Mouse (Mus musculus) right cerebral cortex, postnatal 36 days (tissue): ENCODE results near the gene S1pr5.

Experiments used
- DNase-seq, 2 experiments: peaks; one replicate each; pipeline ENCODE4 v3.0.0; 2022; ENCODE audit warnings: low spot score in 2 of 2, mixed read lengths in 1 of 2

The S1pr5 gene

GRCm38 (mm10) chr9:21204528-21205272, 43.5 kb downstream of the S1pr5 start:
- DNase-seq = peak in 1 of 2 experiments; percentile 51

- no peak for DNase-seq
These were observed 44.1 kb downstream of the S1pr5 start for GRCm38 (mm10) chr9:21204156-21204527.

- DNase-seq = no peak
These were observed 49.3 kb downstream of the S1pr5 start for GRCm38 (mm10) chr9:21198960-21199359.

- DNase-seq = peak; percentile 81 to 84
These were observed 50.3 kb downstream of the S1pr5 start for GRCm38 (mm10) chr9:21197981-21198380.

GRCm38 (mm10) chr9:21196521-21197433, 51.5 kb downstream of the S1pr5 start:
- peak; percentile 52 to 60 for DNase-seq

- DNase-seq = peak; percentile 69 to 77
These were observed 52.3 kb downstream of the S1pr5 start for GRCm38 (mm10) chr9:21195736-21196505.

GRCm38 (mm10) chr9:21194787-21195493, 53.3 kb downstream of the S1pr5 start:
- no peak for DNase-seq

GRCm38 (mm10) chr9:21193786-21194185, 54.5 kb downstream of the S1pr5 start:
- DNase-seq = no peak
